Mouse (Mus musculus) hindbrain, postnatal 0 days (tissue): ENCODE measurements around the gene Grid1. TPM values are rescaled to one million over a fixed set of nuclear protein-coding genes. Genes with fewer than 3 reads are reported as not detected.

Source experiments
- ATAC-seq: fragments of 200-750 bp; cut with Nextera tagmentation; 2 replicates; pipeline ENCODE4 v1.8.0; 2017; ENCODE audit warnings: mild to moderate bottlenecking, moderate TSS enrichment, moderate library complexity
- DNase-seq: peaks from one replicate; pipeline ENCODE4 v3.0.0-alpha.2; 2015; ENCODE audit warnings: low spot score
- H3K27ac ChIP-seq: fragments of 300-500 bp; sonication (generic); 2 replicates; pipeline ENCODE4 v1.5.1; 2014; ENCODE audit warnings: mild to moderate bottlenecking
- H3K27me3 ChIP-seq: fragments of 300-500 bp; sonication (generic); 2 replicates; pipeline ENCODE4 v1.6.1; 2014; ENCODE audit warnings: low read length, mixed read lengths; ENCODE audit not compliant: insufficient read depth
- H3K36me3 ChIP-seq: fragments of 300-500 bp; sonication (generic); 2 replicates; pipeline ENCODE4 v1.6.1; 2014; ENCODE audit warnings: low read length, mixed read lengths; ENCODE audit not compliant: insufficient read depth
- H3K4me1 ChIP-seq: fragments of 300-500 bp; sonication (generic); 2 replicates; pipeline ENCODE4 v1.6.1; 2014; ENCODE audit warnings: antibody characterized with exemption, low read length, mixed read lengths; ENCODE audit not compliant: insufficient read depth
- H3K4me2 ChIP-seq: fragments of 300-500 bp; sonication (generic); 2 replicates; pipeline ENCODE4 v1.6.1; 2014; ENCODE audit warnings: low read depth, mild to moderate bottlenecking, low read length, moderate library complexity, mixed read lengths
- H3K4me3 ChIP-seq: fragments of 300-500 bp; sonication (generic); 2 replicates; pipeline ENCODE4 v1.5.1; 2014; ENCODE audit warnings: low read length
- H3K9ac ChIP-seq: fragments of 300-500 bp; sonication (generic); replicated peaks from 2 replicates; pipeline ENCODE4 v1.6.1; 2014; ENCODE audit warnings: mild to moderate bottlenecking, low read length, moderate library complexity, mixed read lengths
- H3K9me3 ChIP-seq: fragments of 300-500 bp; sonication (generic); 2 replicates; pipeline ENCODE4 v1.6.1; 2016; ENCODE audit warnings: low read length, mixed read lengths
- CTCF ChIP-seq: IDR thresholded peaks from 2 replicates; pipeline ENCODE4 v1.5.1; 2016; ENCODE audit warnings: antibody characterized with exemption, control low read depth, low read depth
- WGBS: fragments of 180-500 bp; shearing (Covaris S2); extraction: QIAGEN DNeasy Blood & Tissue Kit; methylation state at CpG from one replicate; pipeline ENCODE4 v1.1.7; 2014; 5-methylcytosine and 5-hydroxymethylcytosine counted together
- polyA plus RNA-seq: library from polyadenylated mRNA; unstranded; fragments of >200 nt; fragmentation: Nextera tagmentation; extraction: Ambion mirVana; gene quantifications from 2 replicates; pipeline ENCODE4 v1.2.1, GENCODE M21; 2015
- total RNA-seq: library from RNA; depleted of rRNA; stranded (reverse); fragments of >200 nt; gene quantifications from 2 replicates; pipeline ENCODE4 v1.2.3, GENCODE M21; 2014

Gene Grid1
- total and polyA plus RNA-seq, 2 experiments from 2014 or later: 8.6 to 33.7 TPM

DNA sequence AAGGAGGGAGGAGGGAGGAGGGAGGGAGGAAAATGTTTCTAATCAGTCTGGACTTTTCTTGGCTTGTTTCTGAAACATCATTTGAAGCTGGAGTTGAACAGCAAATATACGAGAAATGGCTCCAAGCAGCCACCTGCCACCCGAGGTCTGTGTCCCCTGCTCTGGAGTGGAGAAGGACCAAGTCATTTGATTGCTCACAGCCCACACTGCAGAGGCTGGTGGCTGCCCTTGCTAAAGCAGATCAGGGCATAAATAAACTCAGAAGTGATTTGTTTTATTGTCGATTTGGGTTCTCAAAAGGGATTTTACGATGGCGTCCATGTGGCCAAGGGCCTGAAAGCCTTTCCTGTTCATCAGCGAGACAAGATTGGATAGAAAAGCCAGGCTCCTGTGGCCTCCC, 423.0 kb downstream of the Grid1 start:
- Histone ChIP-seq H3K9ac (no peak overlapping the region), H3K27me3 (no peaks in the 10 kb centered on the region), H3K27ac (no peak overlapping the region), H3K4me3 (no peak overlapping the region), H3K4me1 (no peaks in the 10 kb centered on the region), H3K4me2 (no peak overlapping the region), H3K36me3 (no peaks in the 10 kb centered on the region), H3K9me3 (0 out of 2 replicates have a peak, but pooled peaks cover 2% of the 10 kb centered on the region)
- DNase-seq (no peak), ATAC-seq (no peak)
- no peak for TF ChIP-seq CTCF
- 83% methylated on average over 6 of the region's 6 CpGs for WGBS

DNA sequence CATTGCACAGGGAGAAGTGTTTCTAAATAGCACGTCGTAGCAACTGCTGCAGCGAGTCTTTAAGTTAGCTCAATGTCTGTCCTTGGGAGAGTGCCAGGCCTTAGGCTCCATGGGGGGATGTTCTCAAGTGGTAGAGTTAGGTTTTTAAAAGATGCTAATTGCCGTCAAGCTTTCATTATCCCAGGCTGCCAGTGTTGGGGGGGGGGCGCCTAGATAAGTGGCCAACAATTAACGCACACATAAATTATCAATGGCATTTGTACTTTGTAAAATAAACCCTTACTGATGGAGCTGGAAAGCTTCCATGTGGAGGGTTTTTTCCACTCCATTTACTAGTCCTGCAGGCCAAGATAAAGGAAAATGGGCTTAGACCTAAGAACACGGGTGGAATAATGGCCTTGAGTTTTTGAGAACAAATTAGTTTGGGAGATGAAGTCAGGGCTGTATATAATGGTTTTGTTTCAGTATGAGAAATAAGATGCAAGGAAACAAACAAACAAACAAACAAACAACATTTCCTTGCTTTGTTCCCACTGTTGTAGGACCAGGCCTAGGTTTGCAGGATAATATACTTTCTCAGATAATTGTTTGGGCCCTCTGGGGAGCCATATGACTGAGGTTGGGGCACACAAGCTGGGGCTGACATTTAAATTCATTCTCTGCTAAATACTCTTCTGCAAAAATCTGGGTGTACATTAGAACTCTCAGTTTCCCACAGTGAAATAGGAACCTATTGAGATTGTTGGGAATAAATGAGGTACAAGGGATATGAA, 425.1 kb downstream of the Grid1 start:
- WGBS: 33% methylated on average over 7 of the region's 7 CpGs
- H3K36me3 ChIP-seq: no peaks in the 10 kb centered on the region
- no peak for TF ChIP-seq CTCF
- H3K9ac ChIP-seq: no peak overlapping the region
- no peaks in the 10 kb centered on the region for H3K4me1 ChIP-seq
- ATAC-seq (no peak), DNase-seq (peak; percentile 53)
- no peak overlapping the region for H3K4me2 ChIP-seq
- H3K9me3 ChIP-seq: 0 out of 2 replicates have a peak, but pooled peaks cover 2% of the 10 kb centered on the region
- no peak overlapping the region for H3K27ac ChIP-seq
- no peaks in the 10 kb centered on the region for H3K27me3 ChIP-seq
- no peak overlapping the region for H3K4me3 ChIP-seq

GRCm38 (mm10) chr14:35250412-35250811, 430.5 kb downstream of the Grid1 start:
- no peak for TF ChIP-seq CTCF
- no peak overlapping the region for H3K27ac ChIP-seq
- no peak overlapping the region for H3K4me3 ChIP-seq
- ATAC-seq (0 out of 2 replicates have a peak, but pooled peaks have one; percentile 36), DNase-seq (peak; percentile 74)
- no peaks in the 10 kb centered on the region for H3K4me1 ChIP-seq
- 34% methylated on average over 4 of the region's 4 CpGs for WGBS
- no peak overlapping the region for H3K9ac ChIP-seq
- H3K9me3 ChIP-seq: no peaks in the 10 kb centered on the region
- H3K4me2 ChIP-seq: no peak overlapping the region
- no peaks in the 10 kb centered on the region for H3K27me3 ChIP-seq
- H3K36me3 ChIP-seq: no peaks in the 10 kb centered on the region

- no peak for TF ChIP-seq CTCF
- H3K27me3 ChIP-seq: no peaks in the 10 kb centered on the region
- ATAC-seq (no peak), DNase-seq (peak; percentile 66)
- H3K4me3 ChIP-seq: no peak overlapping the region
- 36% methylated on average over 2 of the region's 2 CpGs for WGBS
- no peak overlapping the region for H3K4me2 ChIP-seq
- H3K9me3 ChIP-seq: no peaks in the 10 kb centered on the region
- H3K27ac ChIP-seq: no peak overlapping the region
- H3K9ac ChIP-seq: no peak overlapping the region
- H3K36me3 ChIP-seq: no peaks in the 10 kb centered on the region
- H3K4me1 ChIP-seq: no peaks in the 10 kb centered on the region
These were observed 434.6 kb downstream of the Grid1 start for GRCm38 (mm10) chr14:35254477-35254876.

DNA sequence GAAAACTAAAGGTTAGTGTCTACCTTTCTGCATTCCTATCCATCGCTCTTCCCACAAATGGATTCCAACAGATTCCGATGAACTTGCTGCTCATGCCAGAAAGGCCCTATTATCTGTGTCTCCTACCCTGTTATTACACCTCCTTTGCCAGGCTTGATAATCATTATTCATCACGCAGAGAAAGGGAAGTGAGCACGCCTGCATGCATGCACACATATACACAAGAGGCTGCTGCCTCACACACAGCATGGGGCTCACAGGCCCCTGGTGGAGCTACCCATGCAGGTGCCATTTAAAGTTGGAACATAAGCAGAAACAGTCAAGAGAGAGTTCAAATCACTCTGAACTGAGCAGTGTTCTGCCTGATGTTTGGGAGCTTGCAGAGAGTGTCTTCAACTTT, 450.4 kb downstream of the Grid1 start:
- H3K27me3 ChIP-seq: no peaks in the 10 kb centered on the region
- 90% methylated on average over 4 of the region's 4 CpGs for WGBS
- H3K9me3 ChIP-seq: no peaks in the 10 kb centered on the region
- H3K4me2 ChIP-seq: no peak overlapping the region
- no peak for TF ChIP-seq CTCF
- H3K27ac ChIP-seq: no peak overlapping the region
- H3K9ac ChIP-seq: no peak overlapping the region
- DNase-seq (no peak), ATAC-seq (no peak)
- H3K4me1 ChIP-seq: no peaks in the 10 kb centered on the region
- H3K36me3 ChIP-seq: no peaks in the 10 kb centered on the region
- no peak overlapping the region for H3K4me3 ChIP-seq

- H3K9me3 ChIP-seq: no peaks in the 10 kb centered on the region
- no peak overlapping the region for H3K4me3 ChIP-seq
- no peak for TF ChIP-seq CTCF
- no peak overlapping the region for H3K4me2 ChIP-seq
- WGBS: 88% methylated on average over 7 of the region's 7 CpGs
- DNase-seq (no peak), ATAC-seq (no peak)
- H3K4me1 ChIP-seq: no peaks in the 10 kb centered on the region
- H3K9ac ChIP-seq: no peak overlapping the region
- H3K27me3 ChIP-seq: no peaks in the 10 kb centered on the region
- H3K36me3 ChIP-seq: no peaks in the 10 kb centered on the region
- H3K27ac ChIP-seq: no peak overlapping the region
These were observed 489.3 kb downstream of the Grid1 start for GRCm38 (mm10) chr14:35309201-35309600.
